Mouse (Mus musculus): ENCODE results near the gene Cnr1.

Gene Cnr1

DNA sequence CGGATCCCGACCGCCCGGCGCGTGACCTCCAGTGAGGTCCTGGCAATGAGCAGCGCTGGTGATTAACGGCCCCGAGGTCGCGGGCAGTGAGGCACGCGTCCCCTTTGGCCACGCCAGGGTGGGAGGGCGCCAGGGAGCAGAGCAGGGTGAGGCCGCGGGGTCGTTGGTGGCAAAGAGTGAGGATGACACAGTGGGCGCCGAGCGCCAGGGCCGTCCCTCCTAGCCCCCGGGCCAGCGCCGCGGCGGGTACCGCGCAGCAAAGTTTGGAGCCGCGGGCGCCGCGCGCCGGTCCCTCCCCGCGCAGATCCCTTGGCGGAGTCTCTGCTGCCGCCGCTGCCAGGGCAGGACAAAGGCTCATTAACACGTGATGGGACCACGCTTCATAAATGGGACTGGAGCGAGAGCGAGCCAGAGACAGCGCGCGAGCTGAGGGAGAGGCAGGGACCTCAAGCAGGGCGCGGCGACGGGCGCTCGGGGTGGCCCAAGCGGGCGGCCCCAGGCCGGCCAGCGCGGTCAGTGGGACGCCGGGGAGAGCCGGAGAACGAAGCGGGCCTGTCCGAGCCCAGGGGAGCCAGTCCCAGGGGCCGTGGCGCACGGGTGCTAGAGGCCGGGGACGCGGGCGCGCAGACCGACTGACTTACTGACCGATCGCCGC, at the start of gene Cnr1:
Gene Cnr1, plus strand, starts transcription at position 360 of the 655 bp plus-strand sequence.
- DNase-seq: peak; percentile 66 to 82

DNA sequence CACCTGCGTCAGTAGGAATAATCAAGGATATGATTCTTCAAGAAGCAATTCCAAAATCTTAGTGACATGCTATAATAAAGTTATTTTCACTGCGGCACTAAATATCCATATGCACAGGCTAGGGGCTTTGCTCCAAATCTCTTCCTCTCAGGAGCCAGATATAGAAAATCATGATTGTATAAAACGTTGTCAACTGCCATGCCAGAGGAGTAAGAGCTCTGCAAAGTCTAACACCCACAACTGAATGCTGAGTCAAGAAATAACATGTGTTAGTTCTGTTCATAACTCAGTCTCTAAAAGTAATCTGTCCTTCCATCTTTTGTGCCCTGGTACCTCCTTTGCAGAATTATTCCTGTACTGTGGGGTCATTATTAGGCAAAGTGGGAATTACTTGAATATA, 44.4 kb upstream of the Cnr1 start:
- no peak for DNase-seq

DNA sequence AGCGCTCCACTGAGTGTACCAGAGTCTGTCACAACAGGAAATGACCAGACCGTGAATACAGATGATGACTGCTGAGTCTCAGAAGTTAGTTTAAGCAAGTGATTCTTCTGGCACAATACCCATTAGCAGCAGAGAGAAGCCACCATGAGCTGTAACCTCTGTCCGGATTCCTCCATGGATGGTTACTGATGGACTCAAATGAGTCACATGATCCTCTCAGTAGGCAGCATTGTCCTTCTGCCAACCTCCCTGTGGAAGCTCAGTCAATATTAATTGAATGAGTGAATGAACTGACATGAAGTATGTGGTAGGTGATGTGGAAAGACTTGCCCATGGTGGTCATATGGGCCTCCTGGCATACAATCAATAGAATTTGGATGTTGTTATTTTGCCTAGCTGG, 38.4 kb upstream of the Cnr1 start:
- DNase-seq: no peak

DNA sequence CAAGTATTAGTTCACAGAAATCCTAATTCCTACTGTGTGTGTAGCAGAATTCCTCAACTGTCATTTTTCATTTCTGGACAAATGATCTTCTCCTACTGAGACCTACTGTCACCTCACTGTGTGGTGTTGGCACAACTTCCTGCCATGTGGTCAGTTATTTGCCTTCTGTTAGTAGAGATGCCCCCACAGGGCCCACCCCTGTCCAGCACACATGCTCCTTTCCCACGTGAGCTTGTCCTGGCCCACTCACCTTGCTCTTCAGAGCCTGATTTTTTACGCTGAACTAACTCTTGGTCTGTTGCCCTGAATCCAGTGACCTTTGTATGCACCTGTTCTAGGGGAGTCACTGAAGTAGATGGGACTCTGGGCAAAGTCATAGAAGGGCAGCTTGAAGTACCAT, 34.4 kb upstream of the Cnr1 start:
- no peak for DNase-seq

DNA sequence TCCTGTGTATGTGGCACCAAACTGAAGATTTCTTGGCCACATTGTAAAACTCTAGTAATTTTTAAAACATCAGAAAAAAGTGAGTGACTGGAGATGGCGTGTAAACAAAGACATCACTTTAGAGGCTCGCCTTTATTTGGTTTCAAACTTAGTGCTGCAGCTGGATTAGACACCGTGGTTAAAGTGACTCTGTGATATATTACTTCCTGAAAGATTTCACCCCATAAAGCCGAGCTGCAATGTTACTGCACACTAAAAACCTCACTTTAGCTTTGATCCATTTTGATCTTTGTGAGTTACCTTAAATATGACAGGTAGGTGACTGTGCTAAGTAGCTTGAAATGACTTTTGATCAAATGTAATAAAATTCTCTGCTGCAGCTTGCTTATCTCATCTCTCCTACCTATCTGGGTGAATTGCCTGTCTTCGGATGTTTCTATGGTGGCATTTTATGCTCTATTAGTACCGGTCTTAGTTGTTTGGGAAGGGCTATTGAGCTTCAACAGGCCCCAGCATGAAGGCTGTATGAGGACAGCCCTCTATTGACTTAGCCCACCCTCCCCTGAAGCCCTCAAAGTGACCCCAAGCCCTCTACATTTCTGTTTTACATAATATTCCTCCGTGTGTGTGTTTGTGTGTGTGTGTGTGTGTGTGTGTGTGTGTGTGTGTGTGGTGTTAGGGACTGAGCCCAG, 32.1 kb upstream of the Cnr1 start:
- DNase-seq: no peak

DNA sequence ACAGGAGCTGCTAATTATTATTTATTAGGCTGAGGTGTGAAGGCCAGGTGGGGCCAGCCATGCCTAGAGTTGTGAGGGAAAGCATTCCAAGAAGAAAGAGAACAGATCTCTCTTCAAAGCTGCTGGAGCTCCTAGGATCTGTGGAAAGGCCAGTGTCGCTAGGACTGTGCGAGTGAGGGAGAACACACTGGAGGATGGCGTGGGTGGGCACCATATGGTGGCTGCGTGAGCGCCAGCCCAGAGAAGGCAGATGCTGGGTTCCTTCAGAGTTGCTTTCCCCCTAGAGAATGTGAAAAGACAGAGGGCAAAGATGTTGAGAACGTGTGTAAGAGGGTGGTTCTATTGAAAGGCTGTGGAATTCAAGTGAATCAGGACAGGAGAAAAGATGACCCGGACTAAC, 30.6 kb upstream of the Cnr1 start:
- DNase-seq: no peak

DNA sequence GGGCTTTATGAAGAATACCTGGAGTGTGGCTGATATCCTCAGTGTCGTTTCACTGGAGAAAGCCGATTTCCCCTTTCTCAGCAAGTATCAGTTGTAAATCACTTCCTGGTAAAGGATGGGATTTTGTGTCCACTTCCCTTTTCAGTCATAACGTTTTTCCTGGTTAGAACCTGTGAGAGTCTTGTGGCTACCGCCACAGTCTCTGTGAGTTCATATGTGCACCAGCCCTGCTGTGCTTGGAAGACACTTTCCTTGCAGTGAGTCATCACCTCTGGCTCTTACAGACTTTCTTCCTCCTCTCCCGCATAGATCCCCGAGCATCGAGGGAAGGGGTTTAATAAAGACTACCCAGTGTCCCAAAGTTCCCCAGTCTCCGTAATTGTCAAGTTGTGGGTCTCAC, 29.3 kb upstream of the Cnr1 start:
- DNase-seq: no peak

DNA sequence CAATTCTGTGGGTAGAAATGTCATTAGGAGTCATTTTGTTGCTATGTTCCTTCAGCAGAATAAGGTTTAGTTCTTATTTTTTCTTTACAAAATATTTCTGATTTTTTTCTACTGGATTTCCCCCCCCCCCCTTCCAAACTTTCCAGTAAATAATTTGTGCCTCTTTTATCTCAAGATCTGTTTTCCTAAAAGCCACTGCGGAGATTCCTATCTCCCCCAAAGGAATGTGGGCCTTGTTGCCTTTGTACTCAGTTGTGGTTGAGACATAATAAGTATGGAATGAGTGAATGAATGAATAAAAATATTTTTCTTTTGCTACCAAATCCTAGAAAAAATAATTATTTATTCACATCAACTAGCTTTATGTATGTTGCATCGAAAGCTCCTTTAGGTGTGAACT, 28.9 kb upstream of the Cnr1 start:
- no peak for DNase-seq

DNA sequence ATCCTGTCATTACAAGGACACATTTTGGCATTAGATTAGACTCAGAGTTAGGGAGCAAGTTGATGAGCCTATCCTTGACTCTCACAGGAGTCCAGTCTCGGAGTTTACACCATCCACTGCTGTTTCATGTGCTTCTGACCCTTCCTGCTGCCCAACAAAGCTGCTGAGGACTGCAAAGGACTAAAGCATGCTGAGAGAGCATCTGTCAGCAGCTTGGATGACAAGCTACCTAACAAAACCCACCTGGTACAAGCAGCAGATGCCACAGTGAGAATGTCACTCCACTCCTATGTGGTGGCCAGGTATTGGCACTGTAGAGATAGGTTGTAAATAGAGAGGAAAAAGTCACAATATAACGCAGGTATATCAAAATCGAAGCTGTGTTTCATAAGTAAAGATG, 22.7 kb upstream of the Cnr1 start:
- no peak for DNase-seq

DNA sequence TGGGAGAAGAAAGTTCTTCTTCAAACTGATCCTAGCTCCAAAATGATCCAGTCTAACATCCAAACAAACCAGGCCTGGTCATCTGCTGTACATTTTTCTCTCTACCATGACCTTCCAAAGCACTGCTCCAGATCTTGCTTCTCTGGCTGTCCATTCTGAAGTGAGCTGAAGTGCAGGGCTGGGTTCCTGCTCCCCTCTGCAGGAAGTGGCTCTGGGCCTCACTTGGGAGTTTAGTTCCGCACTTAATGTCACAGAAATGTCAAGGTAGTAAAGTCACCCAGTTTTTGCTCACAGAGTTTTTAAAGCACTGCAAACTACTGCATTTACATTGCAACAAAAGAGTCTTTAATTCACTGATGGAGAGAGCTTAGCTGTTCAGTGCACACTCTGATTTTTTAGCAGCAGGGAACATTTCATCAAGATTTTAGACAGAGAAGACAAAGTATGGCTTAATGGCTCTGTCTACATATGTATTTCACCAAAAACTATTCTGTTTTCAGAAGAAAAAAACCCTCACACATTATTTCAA, 20.5 kb upstream of the Cnr1 start:
- DNase-seq: no peak

DNA sequence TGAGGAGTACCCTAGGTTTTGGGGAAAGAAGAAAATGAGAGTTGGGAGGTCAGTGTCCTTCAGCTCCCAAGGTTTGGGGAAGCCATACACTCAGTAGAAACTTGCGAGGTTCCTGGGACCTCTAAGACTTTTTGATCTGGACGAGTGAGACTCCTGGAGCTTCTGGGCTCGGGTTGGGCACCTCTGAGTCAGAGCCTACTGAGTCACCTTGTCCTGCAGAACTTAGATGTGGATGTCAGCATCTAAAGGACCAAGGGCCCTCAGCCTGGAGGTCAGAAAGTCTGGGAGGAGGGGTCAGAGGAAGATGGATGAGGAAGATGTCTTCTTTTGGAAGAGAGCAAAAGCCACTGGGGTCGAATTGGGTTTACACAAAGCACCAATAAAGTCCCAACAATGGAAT, 19.6 kb upstream of the Cnr1 start:
- no peak for DNase-seq

DNA sequence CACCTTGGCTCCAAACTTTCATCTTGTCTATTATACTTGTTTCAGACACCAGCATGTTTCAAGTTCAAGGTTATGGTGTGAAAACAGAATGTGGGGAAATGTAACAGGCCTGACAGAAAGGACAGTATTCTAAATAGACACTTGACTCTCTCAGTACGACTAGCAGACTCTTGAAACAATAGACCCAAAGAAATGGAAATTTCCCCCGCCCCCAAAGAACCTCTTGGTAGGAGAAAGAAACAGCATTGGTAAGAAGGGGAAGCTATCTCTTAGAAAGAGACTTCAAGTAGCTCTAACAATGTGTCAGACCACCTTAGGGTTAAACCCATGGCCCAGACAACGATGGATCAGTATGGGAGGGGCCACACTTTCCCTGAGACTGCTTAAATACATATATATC, 15.6 kb upstream of the Cnr1 start:
- no peak for DNase-seq

DNA sequence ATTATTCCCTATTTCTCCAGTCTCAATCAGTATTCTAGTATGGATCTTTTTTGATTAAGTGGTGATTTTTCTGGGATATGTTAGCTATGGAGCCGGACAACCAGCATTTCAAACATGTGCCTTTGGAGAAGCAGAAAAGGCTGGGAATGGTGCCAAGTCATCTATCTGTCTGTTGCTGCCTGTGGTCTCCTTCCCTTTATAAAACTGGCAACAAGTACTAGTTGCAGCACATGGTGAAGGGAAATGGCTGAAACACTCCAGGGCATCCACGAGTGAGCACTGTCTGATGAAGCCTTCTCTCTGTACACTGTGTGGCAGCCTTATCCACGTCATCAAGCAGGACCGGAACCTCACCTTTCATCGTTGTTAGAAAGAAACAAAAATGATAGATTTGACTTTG, 8.7 kb upstream of the Cnr1 start:
- no peak for DNase-seq

DNA sequence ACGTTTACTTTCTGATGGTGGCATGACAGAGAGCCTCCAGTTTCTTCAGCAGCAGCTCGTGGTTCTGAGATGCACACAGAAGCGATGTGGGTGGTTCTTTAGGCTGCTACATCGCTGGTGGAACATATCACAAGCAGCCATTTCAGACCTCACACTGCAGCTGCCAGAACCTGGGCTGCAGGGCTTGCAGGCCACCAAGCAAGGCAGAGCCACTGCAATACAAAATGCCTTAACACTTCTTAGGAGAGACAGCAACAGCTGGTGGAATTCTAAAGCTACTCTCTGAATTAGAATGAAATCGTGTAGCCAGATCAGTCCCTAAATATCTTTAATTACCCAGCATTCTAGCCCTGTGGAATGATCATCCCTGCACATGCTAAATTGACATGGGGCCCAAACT, 3.6 kb upstream of the Cnr1 start:
- no peak for DNase-seq

DNA sequence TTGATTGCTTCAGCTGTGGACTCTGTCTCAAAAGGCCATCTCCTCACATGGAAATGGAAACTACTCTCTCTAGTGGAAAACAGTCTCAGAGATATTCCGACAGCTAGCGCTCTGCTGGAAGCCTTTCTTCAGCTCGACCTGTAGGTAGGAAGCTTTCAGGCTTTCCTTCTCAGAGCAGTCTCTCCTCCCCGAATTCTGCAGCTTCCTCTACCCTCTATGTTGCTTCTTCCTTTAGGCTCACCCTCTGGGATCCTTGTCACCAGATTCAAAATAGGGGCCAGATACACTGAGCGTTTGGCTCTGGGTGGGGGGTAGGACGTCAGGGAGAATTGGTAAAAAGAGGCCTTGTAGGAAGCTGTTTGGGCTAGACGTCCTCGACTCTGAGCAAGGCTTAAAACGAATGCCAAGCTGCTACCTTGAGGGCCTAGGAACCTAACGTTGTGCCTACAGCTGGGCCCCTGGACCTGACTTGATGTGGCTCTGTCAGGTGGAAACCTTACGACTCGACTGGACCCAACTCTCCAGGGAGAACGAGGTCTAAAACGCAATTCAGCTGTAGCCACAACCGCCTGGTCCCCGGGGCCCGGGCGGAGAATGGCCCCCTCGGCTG, 1.1 kb upstream of the Cnr1 start:
- no peak for DNase-seq

DNA sequence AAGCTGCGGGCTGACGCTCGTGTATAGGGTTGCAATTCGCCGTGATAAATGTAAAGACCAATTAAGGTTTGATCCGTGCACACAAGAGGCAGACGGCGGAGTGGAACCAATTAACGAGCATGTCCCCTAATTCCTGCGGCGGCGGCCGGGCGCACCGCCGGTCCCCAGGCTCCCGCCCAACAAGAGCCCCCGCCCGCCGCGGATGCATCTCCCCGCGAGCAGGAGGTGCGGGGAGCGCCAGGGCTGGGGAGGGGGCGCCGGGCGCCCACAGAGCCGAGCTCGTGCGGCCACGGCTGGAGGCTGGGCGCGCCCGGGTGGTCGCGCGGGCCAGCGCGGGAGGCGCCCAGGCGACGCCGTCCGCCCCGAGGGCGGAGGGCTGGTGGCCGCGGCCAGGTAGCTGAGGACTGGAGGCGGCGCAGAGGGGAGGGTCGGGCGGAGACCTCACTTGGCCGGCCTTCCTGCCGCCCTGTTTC, 596 bp upstream of the Cnr1 start:
- no peak for DNase-seq

DNA sequence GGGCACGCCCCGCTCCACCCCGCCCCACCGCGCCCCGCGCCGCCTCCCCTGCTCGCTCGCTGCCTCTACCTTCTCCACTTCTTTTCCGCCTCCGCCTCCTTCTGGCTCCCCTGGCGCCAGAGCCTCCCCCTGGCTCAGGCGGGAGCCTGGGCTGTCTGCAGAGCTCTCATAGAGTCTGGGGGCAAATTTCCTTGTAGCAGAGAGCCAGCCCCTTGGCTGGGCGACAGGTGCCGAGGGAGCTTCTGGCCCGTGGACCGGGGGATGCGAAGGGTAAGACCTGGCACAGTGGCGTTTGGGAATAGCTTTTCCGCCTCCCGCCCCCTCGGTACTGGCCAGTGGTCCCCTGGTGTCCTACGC, 474 bp downstream of the Cnr1 start:
- no peak for DNase-seq

DNA sequence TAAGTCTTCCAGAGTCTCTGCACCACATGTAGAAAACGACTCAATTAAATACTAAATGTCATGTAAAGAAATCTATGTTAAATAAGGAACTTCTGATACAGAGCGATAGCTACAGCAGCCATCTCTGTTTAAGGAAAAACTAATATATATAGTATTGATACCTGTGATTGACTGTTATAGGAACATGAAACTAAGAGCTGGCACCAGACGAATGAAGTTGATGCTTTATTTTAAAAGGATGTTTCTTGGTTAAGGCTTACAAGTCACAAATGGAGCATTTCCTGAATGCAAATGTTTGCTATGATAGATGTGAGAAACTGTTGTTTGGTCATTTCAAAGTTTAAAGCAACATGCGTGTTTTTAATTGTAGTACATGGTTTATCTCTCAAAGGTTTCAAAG, 1.1 kb downstream of the Cnr1 start:
- no peak for DNase-seq

DNA sequence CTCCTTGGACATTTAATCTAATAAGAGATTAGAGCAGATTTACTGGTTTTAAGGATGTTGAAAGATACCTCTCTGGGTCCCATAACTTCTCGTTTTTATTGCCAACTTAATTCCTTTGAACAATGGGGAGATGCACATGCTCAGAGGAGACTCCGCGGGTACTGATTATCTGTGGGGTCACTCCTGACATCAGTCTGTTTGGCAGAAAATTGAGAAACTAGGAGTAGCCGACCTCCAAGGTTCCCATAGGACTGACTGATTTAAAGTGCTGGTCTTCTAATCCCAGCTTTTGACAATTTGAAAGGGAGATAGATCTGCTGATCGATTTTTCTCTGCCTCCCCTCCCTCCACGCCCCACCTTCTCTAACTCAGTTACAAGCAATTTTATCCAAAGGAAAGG, 1.6 kb downstream of the Cnr1 start:
- no peak for DNase-seq

DNA sequence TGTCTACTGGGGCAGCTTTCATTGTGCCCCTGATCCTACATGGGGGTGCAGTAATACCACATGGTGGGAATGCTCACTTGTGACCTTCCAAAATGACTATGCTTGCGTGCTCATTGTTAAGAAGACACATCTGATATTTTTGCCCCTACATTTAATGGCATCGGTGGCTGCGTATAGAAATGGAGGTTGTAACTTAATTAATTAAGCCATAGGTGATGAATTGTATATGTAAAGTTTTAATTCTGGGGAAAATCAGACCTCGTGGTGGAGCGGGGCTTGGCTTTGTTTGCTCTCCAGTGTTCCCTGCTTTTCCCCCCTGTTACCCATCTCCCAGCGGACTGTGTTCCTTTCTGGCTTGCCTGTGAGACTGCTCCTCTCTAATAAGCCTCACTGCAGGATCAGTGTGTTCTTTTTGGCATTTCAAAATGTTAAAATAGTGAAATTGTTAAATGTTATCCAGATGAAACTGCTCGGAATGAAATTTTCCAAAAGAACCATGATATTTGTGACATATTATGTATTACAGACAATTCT, 2.4 kb downstream of the Cnr1 start:
- DNase-seq: no peak

DNA sequence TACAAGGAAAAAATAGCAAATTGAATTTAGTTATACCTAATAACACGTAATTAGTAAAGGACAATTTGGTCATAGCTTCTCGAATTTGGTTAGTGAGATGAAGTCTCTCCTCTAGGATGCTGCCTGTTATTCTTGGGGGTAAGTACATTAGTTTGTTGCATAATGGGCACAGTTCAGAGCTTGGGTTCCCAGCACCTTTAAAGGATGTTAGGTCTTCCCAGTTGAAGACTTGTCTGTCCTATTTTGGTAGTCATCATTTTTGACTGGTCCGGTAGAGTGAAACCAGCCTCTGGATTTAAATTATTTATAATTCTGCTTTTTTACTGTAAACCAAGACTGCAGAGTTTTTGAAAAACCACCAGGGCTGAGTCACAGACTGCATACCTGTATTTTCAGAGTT, 3.3 kb downstream of the Cnr1 start:
- DNase-seq: no peak

DNA sequence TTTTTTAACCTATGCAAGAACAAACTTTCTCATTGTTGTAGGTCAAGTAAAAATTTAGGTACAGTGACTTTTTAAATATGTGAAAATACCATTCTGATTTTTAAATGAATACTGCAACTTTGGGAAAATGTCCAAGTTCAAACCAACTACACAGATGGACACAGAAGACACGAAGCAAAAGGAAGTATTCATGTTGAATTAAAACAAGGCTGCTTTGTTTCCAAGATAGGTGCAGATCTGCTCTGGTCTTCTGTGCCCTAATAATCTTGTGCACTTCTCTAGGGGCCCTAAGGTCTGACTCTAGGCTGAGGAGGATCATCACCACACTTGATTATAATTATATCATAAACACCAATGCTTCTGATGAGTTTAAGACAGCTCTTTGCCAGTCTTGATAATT, 4.1 kb downstream of the Cnr1 start:
- DNase-seq: no peak

DNA sequence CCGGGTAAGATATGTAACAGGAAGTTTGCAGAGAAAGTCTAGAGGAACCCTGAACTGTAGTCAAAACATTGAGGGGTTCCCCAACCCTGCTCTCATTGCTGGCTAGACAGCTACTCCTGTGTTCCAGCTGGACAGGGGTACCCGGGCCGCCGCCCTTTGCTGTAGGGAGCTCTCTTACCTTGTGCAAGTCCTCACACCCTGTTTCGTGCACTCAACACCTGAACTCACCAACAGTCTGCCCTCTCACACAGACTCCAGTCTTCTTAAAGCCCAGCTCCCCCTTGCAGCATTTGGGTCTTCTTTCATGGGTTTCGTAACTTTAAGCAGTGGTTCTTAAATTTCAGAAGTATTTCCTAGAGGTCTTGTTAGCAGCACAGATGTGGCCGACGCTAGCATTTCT, 7.0 kb downstream of the Cnr1 start:
- DNase-seq: no peak

DNA sequence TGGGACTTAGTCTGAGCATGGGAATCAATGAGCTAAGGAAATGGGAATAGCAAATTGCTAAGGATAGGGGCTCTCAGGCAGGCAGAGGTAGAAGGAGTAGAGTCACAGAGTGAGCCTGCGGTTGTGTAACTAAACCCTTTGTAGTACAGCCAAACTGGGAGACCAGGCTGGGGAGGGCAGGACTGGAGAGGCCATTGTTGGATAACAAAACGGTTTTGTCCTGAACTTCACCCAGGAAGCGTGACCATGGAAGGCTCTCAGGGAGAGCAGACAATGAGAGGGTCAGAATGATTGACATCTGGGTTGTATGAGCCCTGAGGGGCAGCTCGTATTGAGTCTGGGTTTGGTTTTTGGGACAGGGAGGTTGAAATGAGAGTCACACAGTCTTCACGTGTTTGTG, 17.2 kb downstream of the Cnr1 start:
- no peak for DNase-seq
